Mouse (Mus musculus) forebrain, embryonic 13.5 days (tissue): ENCODE data around the gene Myh9. TPM values are rescaled to one million over a fixed set of nuclear protein-coding genes. Genes with fewer than 3 reads are reported as not detected.

Experiments used
- ATAC-seq: fragments of 200-750 bp; cut with Nextera tagmentation; 2 replicates; pipeline ENCODE4 v1.8.0; 2017
- H3K27ac ChIP-seq: fragments of 300-500 bp; sonication (generic); 2 replicates; pipeline ENCODE4 v1.5.1; 2015; ENCODE audit warnings: inconsistent platforms, mild to moderate bottlenecking, moderate library complexity
- H3K27me3 ChIP-seq: fragments of 300-500 bp; sonication (generic); 2 replicates; pipeline ENCODE4 v1.6.1; 2015; ENCODE audit warnings: mild to moderate bottlenecking, inconsistent platforms
- H3K36me3 ChIP-seq: fragments of 300-500 bp; sonication (generic); 2 replicates; pipeline ENCODE4 v1.6.1; 2015; ENCODE audit warnings: mild to moderate bottlenecking, inconsistent platforms; ENCODE audit not compliant: poor library complexity, severe bottlenecking
- H3K4me1 ChIP-seq: fragments of 300-500 bp; sonication (generic); 2 replicates; pipeline ENCODE4 v1.6.1; 2015; ENCODE audit warnings: inconsistent platforms
- H3K4me2 ChIP-seq: fragments of 300-500 bp; sonication (generic); 2 replicates; pipeline ENCODE4 v1.6.1; 2015; ENCODE audit warnings: inconsistent platforms, mild to moderate bottlenecking, moderate library complexity
- H3K4me3 ChIP-seq: fragments of 300-500 bp; sonication (generic); 2 replicates; pipeline ENCODE4 v1.5.1; 2015; ENCODE audit warnings: mild to moderate bottlenecking, inconsistent platforms
- H3K9ac ChIP-seq: fragments of 300-500 bp; sonication (generic); 2 replicates; pipeline ENCODE4 v1.6.1; 2015; ENCODE audit warnings: mild to moderate bottlenecking, inconsistent platforms
- H3K9me3 ChIP-seq: fragments of 300-500 bp; sonication (generic); replicated peaks from 2 replicates; pipeline ENCODE4 v1.6.1; 2016; ENCODE audit warnings: inconsistent platforms
- WGBS: fragments of 180-500 bp; shearing (Covaris S2); methylation state at CpG from one replicate; pipeline ENCODE4 v1.1.7; 2015; 5-methylcytosine and 5-hydroxymethylcytosine counted together
- polyA plus RNA-seq: library from polyadenylated mRNA; unstranded; fragments of >200 nt; fragmentation: Nextera tagmentation; extraction: Ambion mirVana; gene quantifications from 2 replicates; pipeline ENCODE4 v1.2.1, GENCODE M21; 2015

Myh9 gene
- polyA plus RNA-seq, 1 experiment from 2014 or later: 13.4 TPM

GRCm38 (mm10) chr15:77763050-77763449 is 78.9 kb downstream of the Myh9 start:
- peaks cover 82% of the 10 kb centered on the region for H3K36me3 ChIP-seq
- H3K27ac ChIP-seq: no peak overlapping the region
- H3K9me3 ChIP-seq: no peaks in the 10 kb centered on the region
- no peak overlapping the region for H3K4me3 ChIP-seq
- H3K4me1 ChIP-seq: no peaks in the 10 kb centered on the region
- H3K4me2 ChIP-seq: no peak overlapping the region
- H3K9ac ChIP-seq: no peak overlapping the region
- WGBS: 93% methylated on average over 16 of the region's 16 CpGs
- H3K27me3 ChIP-seq: no peaks in the 10 kb centered on the region
- ATAC-seq: no peak

- H3K27ac ChIP-seq: no peak overlapping the region
- H3K9ac ChIP-seq: no peak overlapping the region
- no peak for ATAC-seq
- no peaks in the 10 kb centered on the region for H3K9me3 ChIP-seq
- no peaks in the 10 kb centered on the region for H3K4me1 ChIP-seq
- H3K27me3 ChIP-seq: no peaks in the 10 kb centered on the region
- H3K4me3 ChIP-seq: no peak overlapping the region
- H3K4me2 ChIP-seq: no peak overlapping the region
- peaks cover 69% of the 10 kb centered on the region for H3K36me3 ChIP-seq
- WGBS: 79% methylated on average over 22 of the region's 22 CpGs
Observed at GRCm38 (mm10) chr15:77761561-77762380, 80.2 kb downstream of the Myh9 start.

- H3K4me2 ChIP-seq: no peak overlapping the region
- H3K36me3 ChIP-seq: peaks cover 62% of the 10 kb centered on the region
Observed at GRCm38 (mm10) chr15:77761083-77761482, 80.9 kb downstream of the Myh9 start.

GRCm38 (mm10) chr15:77760037-77760436 is 81.9 kb downstream of the Myh9 start:
- no peaks in the 10 kb centered on the region for H3K27me3 ChIP-seq
- peaks cover 52% of the 10 kb centered on the region for H3K36me3 ChIP-seq
- no peak overlapping the region for H3K4me2 ChIP-seq
- ATAC-seq: no peak
- H3K9me3 ChIP-seq: no peaks in the 10 kb centered on the region
- H3K27ac ChIP-seq: no peak overlapping the region
- 93% methylated on average over 16 of the region's 16 CpGs for WGBS
- H3K4me1 ChIP-seq: no peaks in the 10 kb centered on the region
- no peak overlapping the region for H3K9ac ChIP-seq
- no peak overlapping the region for H3K4me3 ChIP-seq

More at GRCm38 (mm10) chr15:77761083-77761482, 80.9 kb downstream of the Myh9 start:
- no peak overlapping the region for H3K27ac ChIP-seq
- H3K4me3 ChIP-seq: no peak overlapping the region
- no peak overlapping the region for H3K9ac ChIP-seq
- no peaks in the 10 kb centered on the region for H3K9me3 ChIP-seq
- WGBS: 95% methylated on average over 6 of the region's 7 CpGs
- H3K4me1 ChIP-seq: no peaks in the 10 kb centered on the region
- no peak for ATAC-seq
- H3K27me3 ChIP-seq: no peaks in the 10 kb centered on the region

- no peaks in the 10 kb centered on the region for H3K27me3 ChIP-seq
- 79% methylated on average over 4 of the region's 4 CpGs for WGBS
- no peak overlapping the region for H3K4me2 ChIP-seq
- no peaks in the 10 kb centered on the region for H3K9me3 ChIP-seq
- H3K9ac ChIP-seq: no peak overlapping the region
- no peaks in the 10 kb centered on the region for H3K4me1 ChIP-seq
- H3K27ac ChIP-seq: no peak overlapping the region
- ATAC-seq: no peak
- no peak overlapping the region for H3K4me3 ChIP-seq
- H3K36me3 ChIP-seq: peaks cover 28% of the 10 kb centered on the region
Observed at GRCm38 (mm10) chr15:77757586-77758226, 84.3 kb downstream of the Myh9 start.

- no peak for ATAC-seq
- Histone ChIP-seq H3K9ac (no peak within 1 kb of the TSS), H3K36me3 (peaks cover 20% of the 10 kb centered on the region), H3K27me3 (no peaks in the 10 kb centered on the region), H3K27ac (no peak within 1 kb of the TSS), H3K4me3 (no peak within 1 kb of the TSS), H3K4me1 (no peaks in the 10 kb centered on the region), H3K4me2 (no peak within 1 kb of the TSS), H3K9me3 (no peaks in the 10 kb centered on the region)
- 7% methylated on average over 9 of the region's 9 CpGs for WGBS
Observed at GRCm38 (mm10) chr15:77756848-77757247, 85.1 kb downstream of the Myh9 start, which contains the start of gene Apol8. TSS of gene Apol8 (minus strand) at chr15:77757003.

- Histone ChIP-seq H3K9me3 (no peaks in the 10 kb centered on the region), H3K27ac (no peak overlapping the region), H3K4me1 (no peaks in the 10 kb centered on the region), H3K4me2 (no peak overlapping the region), H3K4me3 (no peak overlapping the region), H3K36me3 (peaks cover 12% of the 10 kb centered on the region), H3K27me3 (no peaks in the 10 kb centered on the region), H3K9ac (no peak overlapping the region)
- WGBS: 58% methylated on average over 2 of the region's 2 CpGs
- no peak for ATAC-seq
Observed at GRCm38 (mm10) chr15:77756081-77756480, 85.9 kb downstream of the Myh9 start.

GRCm38 (mm10) chr15:77755132-77755531 is 86.8 kb downstream of the Myh9 start:
- H3K9me3 ChIP-seq: no peaks in the 10 kb centered on the region
- WGBS: no CpG with 5 or more reads among the region's 2 CpGs
- no peak for ATAC-seq
- H3K9ac ChIP-seq: no peak overlapping the region
- H3K4me3 ChIP-seq: no peak overlapping the region
- H3K4me2 ChIP-seq: no peak overlapping the region
- H3K27me3 ChIP-seq: no peaks in the 10 kb centered on the region
- H3K4me1 ChIP-seq: no peaks in the 10 kb centered on the region
- H3K36me3 ChIP-seq: peaks cover 3% of the 10 kb centered on the region
- no peak overlapping the region for H3K27ac ChIP-seq

- Histone ChIP-seq H3K9ac (no peak overlapping the region), H3K27me3 (no peaks in the 10 kb centered on the region), H3K9me3 (no peaks in the 10 kb centered on the region), H3K4me2 (no peak overlapping the region), H3K4me3 (no peak overlapping the region), H3K36me3 (no peaks in the 10 kb centered on the region), H3K4me1 (no peaks in the 10 kb centered on the region), H3K27ac (no peak overlapping the region)
- WGBS: 58% methylated on average over 11 of the region's 11 CpGs
- no peak for ATAC-seq
Observed at GRCm38 (mm10) chr15:77752443-77752842, 89.5 kb downstream of the Myh9 start.

- Histone ChIP-seq H3K4me3 (no peak overlapping the region), H3K27ac (no peak overlapping the region), H3K9ac (no peak overlapping the region), H3K4me2 (no peak overlapping the region), H3K27me3 (no peaks in the 10 kb centered on the region), H3K36me3 (no peaks in the 10 kb centered on the region), H3K9me3 (no peaks in the 10 kb centered on the region), H3K4me1 (no peaks in the 10 kb centered on the region)
- ATAC-seq: no peak
- WGBS: 50% methylated on average over 1 of the region's 1 CpGs
Observed at GRCm38 (mm10) chr15:77750461-77750860, 91.5 kb downstream of the Myh9 start.

GRCm38 (mm10) chr15:77749717-77750116 is 92.3 kb downstream of the Myh9 start:
- Histone ChIP-seq H3K4me1 (no peaks in the 10 kb centered on the region), H3K36me3 (no peaks in the 10 kb centered on the region), H3K9me3 (no peaks in the 10 kb centered on the region), H3K9ac (no peak overlapping the region), H3K27me3 (no peaks in the 10 kb centered on the region), H3K4me2 (no peak overlapping the region), H3K4me3 (no peak overlapping the region), H3K27ac (no peak overlapping the region)
- ATAC-seq: no peak
- 90% methylated on average over 10 of the region's 10 CpGs for WGBS

- H3K9me3 ChIP-seq: no peaks in the 10 kb centered on the region
- no peaks in the 10 kb centered on the region for H3K36me3 ChIP-seq
- 93% methylated on average over 3 of the region's 3 CpGs for WGBS
- H3K4me2 ChIP-seq: no peak overlapping the region
- H3K4me1 ChIP-seq: no peaks in the 10 kb centered on the region
- H3K4me3 ChIP-seq: no peak overlapping the region
- no peaks in the 10 kb centered on the region for H3K27me3 ChIP-seq
- no peak overlapping the region for H3K27ac ChIP-seq
- ATAC-seq: no peak
- H3K9ac ChIP-seq: no peak overlapping the region
Observed at GRCm38 (mm10) chr15:77748414-77748813, 93.6 kb downstream of the Myh9 start.
